8 mouse cellular contexts compared by ENCODE assay signal in the genomic region with DNA sequence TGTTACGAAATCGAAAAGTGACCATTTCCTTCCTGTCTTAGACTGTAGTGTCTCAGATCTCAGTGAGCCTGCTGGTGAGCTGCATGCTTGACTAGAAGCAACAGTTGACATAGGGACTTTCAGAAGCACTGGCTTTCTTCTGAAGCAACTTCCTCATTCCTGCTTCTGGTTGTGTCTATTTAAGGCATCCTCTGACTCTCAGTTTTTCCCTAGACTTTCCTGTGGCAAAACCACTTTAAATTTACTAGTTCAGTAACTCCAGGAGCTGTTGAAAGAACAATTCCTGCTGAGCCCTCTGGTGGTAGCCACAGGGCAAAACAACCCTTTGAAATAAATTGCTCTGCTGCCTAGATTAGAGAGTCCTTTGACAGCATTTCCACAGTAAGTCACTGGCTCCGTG.
DNase-seq lines count a peak whose midpoint lies in the region; ATAC-seq and TF ChIP-seq lines count a peak whose summit lies in the region.

No protein-coding gene starts in this region.

- DNase-seq in brain, adult 2 months (ENCODE audit: low read depth, low spot score) = peak; percentile 76
- DNase-seq in frontal cortex, postnatal 36 days (ENCODE audit: low spot score in 2 of 2) = peak; percentile 22 to 69
- DNase-seq in liver, embryonic 11.5 days (ENCODE audit: low spot score) = no peak
- DNase-seq in gastrocnemius, postnatal 10 days = no peak
- DNase-seq in MN1 (ENCODE audit: low spot score) = no peak

- H3K9ac ChIP-seq in intestine, postnatal 0 days (ENCODE audit: low read depth, low read length) = no peak overlapping the region
- H3K9ac ChIP-seq in intestine, embryonic 16.5 days (ENCODE audit: low read depth, low read length) = no peak overlapping the region
- H3K9ac ChIP-seq in liver, embryonic 11.5 days (ENCODE audit: low read depth, low read length) = no peak overlapping the region

- no peaks in the 10 kb centered on the region for H3K4me1 ChIP-seq in intestine, postnatal 0 days (replicated peaks; ENCODE audit: control insufficient read depth, insufficient read depth, low read length)
- no peaks in the 10 kb centered on the region for H3K4me1 ChIP-seq in intestine, embryonic 16.5 days (ENCODE audit: control insufficient read depth, insufficient read depth, low read length)
- H3K4me1 ChIP-seq in liver, embryonic 11.5 days (replicated peaks; ENCODE audit: control insufficient read depth, insufficient read depth, low read length) = no peaks in the 10 kb centered on the region

- H3K27ac ChIP-seq in intestine, postnatal 0 days (ENCODE audit: low read depth, low read length) = no peak overlapping the region
- no peak overlapping the region for H3K27ac ChIP-seq in intestine, embryonic 16.5 days (ENCODE audit: low read length)
- H3K27ac ChIP-seq in liver, embryonic 11.5 days (ENCODE audit: low read depth, low read length) = no peak overlapping the region

- no peaks in the 10 kb centered on the region for H3K36me3 ChIP-seq in intestine, postnatal 0 days (ENCODE audit: control insufficient read depth, insufficient read depth)
- H3K36me3 ChIP-seq in intestine, embryonic 16.5 days (ENCODE audit: control insufficient read depth, insufficient read depth, low read length) = no peaks in the 10 kb centered on the region
- H3K36me3 ChIP-seq in liver, embryonic 11.5 days (ENCODE audit: control insufficient read depth, insufficient read depth, low read length) = no peaks in the 10 kb centered on the region

- H3K27me3 ChIP-seq in intestine, postnatal 0 days (replicated peaks; ENCODE audit: control insufficient read depth, insufficient read depth, low read length) = no peaks in the 10 kb centered on the region
- no peaks in the 10 kb centered on the region for H3K27me3 ChIP-seq in intestine, embryonic 16.5 days (replicated peaks; ENCODE audit: control insufficient read depth, insufficient read depth, low read length)
- H3K27me3 ChIP-seq in liver, embryonic 11.5 days (replicated peaks; ENCODE audit: control insufficient read depth, insufficient read depth, low read length) = no peaks in the 10 kb centered on the region

- WGBS in intestine, postnatal 0 days = 61% methylated on average over 3 of the region's 3 CpGs
- 72% methylated on average over 3 of the region's 3 CpGs for WGBS in intestine, embryonic 16.5 days
- 38% methylated on average over 3 of the region's 3 CpGs for WGBS in liver, embryonic 11.5 days

- H3K4me3 ChIP-seq in intestine, postnatal 0 days (ENCODE audit: low read depth, low read length) = no peak overlapping the region
- no peak overlapping the region for H3K4me3 ChIP-seq in intestine, embryonic 16.5 days (ENCODE audit: low read length)
- H3K4me3 ChIP-seq in liver, embryonic 11.5 days (ENCODE audit: low read depth, low read length) = no peak overlapping the region

- peak; percentile 55 for TF ChIP-seq CTCF in intestine, postnatal 0 days (IDR thresholded peaks at IDR 0.05; ENCODE audit: low read depth)

- no peaks in the 10 kb centered on the region for H3K9me3 ChIP-seq in intestine, postnatal 0 days (ENCODE audit: control insufficient read depth)
- H3K9me3 ChIP-seq in intestine, embryonic 16.5 days (ENCODE audit: control insufficient read depth, low read length) = no peaks in the 10 kb centered on the region
- no peaks in the 10 kb centered on the region for H3K9me3 ChIP-seq in liver, embryonic 11.5 days (ENCODE audit: control insufficient read depth, low read length)

- H3K4me2 ChIP-seq in intestine, postnatal 0 days (replicated peaks; ENCODE audit: low read depth) = no peak overlapping the region
- no peak overlapping the region for H3K4me2 ChIP-seq in intestine, embryonic 16.5 days (ENCODE audit: low read depth, low read length)
- H3K4me2 ChIP-seq in liver, embryonic 11.5 days = no peak overlapping the region

- ATAC-seq in intestine, postnatal 0 days = no peak
- no peak for ATAC-seq in intestine, embryonic 16.5 days
- ATAC-seq in liver, embryonic 11.5 days (replicated peaks; ENCODE audit: low FRiP score) = 0 out of 2 replicates have a peak, but pooled peaks have one; percentile 39
- no peak for ATAC-seq in inflammation-experienced regulatory T-cells, adult 6 months

Comparison
In these comparisons a context has a peak if more than half of its experiments do, and no peak if none do; other contexts are left out.
1. DNase-seq: peak in brain, adult 2 months (single experiment) and frontal cortex, postnatal 36 days (2 of 2); none in liver, embryonic 11.5 days (single experiment), gastrocnemius, postnatal 10 days (single experiment) and MN1 (single experiment).